Mouse (Mus musculus) heart, postnatal 14 days (tissue): Measurements from ENCODE around the gene Polr3gl. TPM values are rescaled to one million over a fixed set of nuclear protein-coding genes. Genes with fewer than 3 reads are reported as not detected.
"Not testable (repeated sequence)": the region's sequence is repeated elsewhere in the genome, so short reads cannot be mapped to it uniquely, and the experiment has no call there.

Experiments used
- DNase-seq, 2 experiments: peaks; one replicate each; pipeline ENCODE4 v3.0.0; 2021 to 2022
- intact Hi-C: fragments of 180-260 bp; cut with DNase I; formaldehyde crosslinking; loops from one replicate; pipeline ENCODE4 v1.15.1; 2025
- long read RNA-seq, 2 experiments: library from polyadenylated mRNA; stranded (forward); transcript quantifications; one replicate each; pipeline ENCODE4 v2.0.0; 2021
- total RNA-seq, 2 experiments: library from RNA; stranded (reverse); gene quantifications; 2 replicates each; pipeline ENCODE4 v1.2.3; 2021

The Polr3gl gene
- total RNA-seq, result 10 to 100 TPM; 21.8 to 25.3 TPM
- long read RNA-seq, experiment 1, transcript Polr3gl-201 (8 exons, 1,427 nt), result major isoform, 48 of 57 reads
- long read RNA-seq, experiment 1, partial matches to known transcripts, result 3 of 57 reads
- long read RNA-seq, experiment 1, other reads (novel, unspliced or antisense), result 4 of 57 reads
- long read RNA-seq, experiment 2, transcript Polr3gl-201 (8 exons, 1,427 nt), result major isoform, 29 of 37 reads
- long read RNA-seq, experiment 2, partial matches to known transcripts, result 0 of 37 reads
- long read RNA-seq, experiment 2, other reads (novel, unspliced or antisense), result 5 of 37 reads

GRCm38 (mm10) chr3:96593790-96594560 lies at the start of gene Polr3gl:
TSS of gene Polr3gl (minus strand) at chr3:96594181.
- intact Hi-C loops, result no loop called here
- DNase-seq, result peak; percentile 93

DNA sequence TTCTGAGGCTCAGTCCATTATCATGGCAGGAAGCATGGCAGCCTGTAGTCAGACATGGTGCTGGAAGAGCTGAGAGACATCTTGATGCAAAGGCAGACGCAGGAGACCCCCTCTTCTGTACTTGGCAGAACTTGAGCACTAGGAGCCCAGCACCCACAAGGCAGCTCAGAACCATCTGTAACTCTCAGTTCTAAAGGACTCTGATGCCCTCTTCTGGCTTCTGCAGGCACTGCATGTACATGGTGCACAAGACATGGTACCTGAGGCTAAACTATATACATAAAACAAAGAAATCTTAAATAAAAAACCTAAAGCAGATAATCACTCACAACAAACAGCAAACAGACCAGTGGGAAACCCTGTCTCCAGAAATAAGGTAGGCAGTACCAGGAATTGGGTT lies 45.2 kb upstream of the Polr3gl start:
- DNase-seq, result peak; percentile 60 to 77
- intact Hi-C loops, result loop anchor here (2.0 to 5.0 kb wide), 2 partner anchors 53 to 92 kb away; no protein-coding TSS in a partner anchor

DNA sequence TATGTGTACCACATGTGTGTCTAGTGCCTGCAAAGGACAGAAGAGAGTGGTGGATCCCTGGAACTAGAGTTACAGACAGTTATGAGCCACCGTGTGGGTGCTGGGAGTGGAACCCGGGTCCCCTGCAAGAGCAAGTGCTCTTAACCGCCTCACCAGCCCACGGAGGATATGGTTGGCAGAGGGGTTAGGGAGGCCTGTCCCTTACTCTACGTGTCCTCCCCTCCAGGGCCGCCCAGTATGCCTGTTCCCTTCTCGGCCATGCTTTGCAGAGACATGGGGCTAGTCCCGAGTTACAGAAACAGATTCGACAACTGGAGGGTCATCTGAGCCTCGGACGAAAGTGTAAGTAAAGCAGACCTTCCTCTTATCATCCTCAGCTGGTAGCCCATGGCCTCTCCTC lies 42.5 kb upstream of the Polr3gl start:
- intact Hi-C loops, result loop anchor here (5.0 kb wide), 1 partner anchor 56 kb away; no protein-coding TSS in a partner anchor
- DNase-seq, result no peak

DNA sequence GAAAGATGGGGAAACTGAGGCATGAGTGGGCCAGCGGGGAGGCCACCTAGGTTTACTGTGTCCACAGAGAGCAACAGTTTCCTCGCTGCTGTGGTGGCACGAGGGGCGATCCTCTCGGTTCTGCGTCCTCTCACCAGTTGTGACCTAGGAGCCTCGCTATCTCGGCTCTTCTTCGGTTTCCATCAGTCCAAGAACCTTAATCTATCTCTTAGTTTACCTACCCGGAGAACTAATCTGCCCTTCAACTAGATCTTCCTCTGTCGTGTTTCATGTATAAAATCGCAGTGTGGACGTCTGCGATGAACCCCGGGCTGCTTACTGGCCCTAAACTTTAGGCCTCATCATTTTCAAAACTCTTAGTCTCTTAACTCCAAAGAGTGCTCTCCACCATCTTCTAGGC lies 41.9 kb upstream of the Polr3gl start:
- DNase-seq, result no peak
- intact Hi-C loops, result loop anchor here (2.0 to 5.0 kb wide), 2 partner anchors 55 to 56 kb away; no protein-coding TSS in a partner anchor

- peak; percentile 89 to 93 for DNase-seq
- intact Hi-C loops, result loop anchor here (2.0 to 5.0 kb wide), 2 partner anchors 54 to 57 kb away; no protein-coding TSS in a partner anchor
Measured at GRCm38 (mm10) chr3:96634928-96635879, 41.2 kb upstream of the Polr3gl start, which contains the start of the genes Pex11b and Gm42957. TSS of gene Pex11b (plus strand) at chr3:96635376. TSS of gene Gm42957 (plus strand) at chr3:96635474.

DNA sequence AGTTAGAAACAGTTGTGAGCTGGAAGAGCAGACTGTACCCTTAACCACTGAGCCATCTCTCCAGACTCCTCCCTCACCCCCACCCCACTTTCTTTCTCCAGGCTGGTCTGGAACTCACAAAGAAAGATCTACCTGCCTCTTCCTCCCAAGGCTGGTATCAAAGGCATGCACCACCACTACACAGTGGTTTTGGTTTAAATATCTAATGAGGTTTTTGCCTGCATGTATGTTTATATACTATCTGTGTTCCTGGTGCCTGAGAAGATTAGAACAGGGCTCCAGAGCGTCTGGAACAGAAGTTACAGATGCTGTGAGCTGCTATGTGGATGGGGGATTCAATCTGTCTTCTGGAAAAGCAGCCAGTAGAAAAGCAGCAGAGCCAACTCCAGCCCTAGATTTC lies 40.0 kb upstream of the Polr3gl start:
- intact Hi-C loops, result loop anchor here (2.0 kb wide), 1 partner anchor 53 kb away; no protein-coding TSS in a partner anchor

DNA sequence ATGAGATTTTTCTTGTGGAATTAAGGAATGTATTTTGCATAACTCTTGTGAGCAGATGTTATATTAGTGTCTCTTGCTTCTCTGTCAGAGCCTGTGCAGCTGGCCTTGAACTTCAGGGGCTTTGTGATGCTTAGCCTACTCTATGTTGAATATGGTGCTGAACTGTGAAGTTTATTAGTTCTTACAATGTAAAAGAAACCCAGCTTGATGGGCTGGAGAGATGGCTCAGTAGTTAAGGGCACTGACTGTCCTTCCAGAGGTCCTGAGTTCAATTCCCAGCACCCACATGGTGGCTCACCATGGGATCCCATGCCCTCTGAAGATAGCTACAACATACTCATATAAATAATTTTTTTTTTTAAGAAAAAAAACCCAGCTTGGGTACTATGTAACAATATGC lies 38.1 kb upstream of the Polr3gl start:
- no peak for DNase-seq
- intact Hi-C loops, result loop anchor here (2.0 kb wide), 1 partner anchor 29 kb away; no protein-coding TSS in a partner anchor

More for the DNA sequence above, 40.0 kb upstream of the Polr3gl start:
- no peak for DNase-seq

DNA sequence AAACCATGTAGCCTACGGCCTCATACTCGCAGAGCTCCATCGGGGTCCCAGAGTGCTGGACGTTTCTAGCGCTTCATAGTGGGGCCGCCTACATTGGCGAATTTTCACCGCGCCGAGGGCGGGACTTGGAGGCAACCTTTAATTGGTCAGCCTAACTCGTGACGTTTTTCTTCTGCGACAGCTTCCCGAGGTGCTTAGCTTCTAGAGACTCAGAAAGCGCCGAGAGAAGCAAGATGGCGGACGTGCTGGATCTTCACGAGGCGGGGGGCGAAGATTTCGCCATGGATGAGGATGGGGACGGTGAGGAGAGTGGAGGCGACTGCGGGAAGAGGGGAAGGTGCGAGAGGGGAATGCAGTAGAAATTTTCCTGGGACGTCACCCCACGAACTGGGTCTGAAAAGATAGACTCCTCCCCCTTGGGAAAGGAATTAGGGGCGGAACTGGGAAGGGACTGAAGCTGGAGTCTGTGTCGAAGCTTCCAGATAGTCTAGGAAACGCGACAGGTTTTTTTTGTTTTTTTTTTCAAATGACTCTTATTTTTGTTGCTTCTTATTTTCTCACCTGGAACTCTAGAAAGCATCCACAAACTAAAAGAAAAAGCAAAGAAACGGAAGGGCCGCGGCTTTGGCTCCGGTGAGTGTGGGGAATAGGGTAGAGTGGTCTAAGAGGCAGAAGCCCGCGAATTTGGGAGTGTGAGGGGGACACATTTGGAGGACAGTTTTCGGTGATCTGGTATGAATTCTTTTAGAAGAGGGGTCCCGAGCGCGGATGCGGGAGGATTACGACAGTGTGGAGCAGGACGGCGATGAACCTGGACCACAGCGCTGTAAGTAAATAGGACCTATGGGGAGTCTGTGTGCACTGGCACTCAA lies 36.0 kb upstream of the Polr3gl start, which contains the start of gene Rbm8a:
Rbm8a (plus strand) TSS at position 205 of the 872 bp plus-strand sequence.
- intact Hi-C loops, result no loop called here
- DNase-seq, result peak; percentile 92 to 97

- DNase-seq, result no peak
- intact Hi-C loops, result no loop called here
Measured at GRCm38 (mm10) chr3:96623201-96623600, 29.2 kb upstream of the Polr3gl start.

- intact Hi-C loops, result no loop called here
- DNase-seq, result no peak
Measured at GRCm38 (mm10) chr3:96617941-96618340, 24.0 kb upstream of the Polr3gl start.

- intact Hi-C loops, result no loop called here
- DNase-seq, result no peak
Measured at GRCm38 (mm10) chr3:96606618-96607017, 12.6 kb upstream of the Polr3gl start.

GRCm38 (mm10) chr3:96606007-96606406 lies 12.0 kb upstream of the Polr3gl start:
- DNase-seq, intact Hi-C loops: not testable (repeated sequence)

DNA sequence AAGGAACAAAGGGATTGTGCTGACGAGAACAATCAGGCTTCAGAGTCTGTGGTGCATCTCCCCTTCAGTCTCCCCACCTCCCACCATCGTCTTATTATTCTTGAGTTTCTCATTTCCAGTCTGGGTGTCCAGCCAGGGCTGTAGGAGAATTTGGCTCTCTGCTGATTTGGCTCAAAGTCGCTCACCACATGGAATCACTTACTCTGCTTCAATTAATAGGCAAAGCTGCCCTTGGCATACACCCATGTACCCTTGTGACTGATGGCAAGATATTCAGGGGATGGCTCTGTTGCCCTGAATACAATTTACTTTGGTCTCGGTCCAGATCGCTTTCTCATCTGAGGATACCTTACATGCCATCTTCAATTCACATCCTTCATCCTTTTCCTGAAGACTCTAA lies 9.3 kb upstream of the Polr3gl start:
- intact Hi-C loops, result loop anchor here (2.0 kb wide), 1 partner anchor 29 kb away; no protein-coding TSS in a partner anchor

GRCm38 (mm10) chr3:96602704-96603084 lies 8.7 kb upstream of the Polr3gl start:
- intact Hi-C loops, result loop anchor here (2.0 kb wide), 1 partner anchor 30 kb away; no protein-coding TSS in a partner anchor
- no peak for DNase-seq

More for the DNA sequence above, 9.3 kb upstream of the Polr3gl start:
- DNase-seq, result no peak

DNA sequence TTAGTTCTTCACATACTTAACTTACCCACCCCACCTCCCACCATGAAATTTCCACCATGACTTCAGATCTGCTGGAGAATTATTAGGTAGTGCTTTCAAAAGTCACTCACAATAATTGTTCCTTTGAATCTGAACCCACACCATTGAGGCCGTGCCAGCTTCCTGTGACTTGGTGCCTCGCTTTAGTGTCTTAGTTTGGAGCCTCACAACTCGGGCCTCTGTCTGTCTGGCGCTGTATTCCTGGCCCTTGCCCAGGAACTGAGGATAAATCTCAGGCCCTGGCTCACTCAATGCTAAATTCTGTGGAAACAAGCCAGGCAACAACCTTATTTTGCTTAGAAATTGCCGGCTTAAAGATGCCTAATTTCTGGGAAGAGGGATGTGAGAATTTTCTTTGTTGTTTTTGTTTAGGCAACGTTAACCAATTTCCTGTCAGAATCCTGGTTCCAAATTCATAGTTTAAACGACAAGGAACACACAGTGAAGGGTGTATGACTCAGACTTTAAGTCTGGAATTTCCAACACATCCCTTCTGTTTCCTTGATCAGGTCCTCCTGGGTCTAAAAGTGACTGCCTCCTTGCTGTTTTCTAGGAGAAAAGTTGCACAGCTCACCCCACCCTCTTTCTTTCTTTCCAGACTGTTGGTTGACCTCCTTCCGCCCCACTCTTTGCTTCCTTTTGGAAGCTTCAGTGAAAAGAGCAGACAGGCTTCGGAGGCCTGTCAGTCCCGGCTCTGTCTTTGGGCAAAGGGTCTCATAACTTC lies 8.1 kb upstream of the Polr3gl start:
- DNase-seq, result peak; percentile 47 to 60
- intact Hi-C loops, result loop anchor here (2.0 kb wide), 1 partner anchor 31 kb away; no protein-coding TSS in a partner anchor

DNA sequence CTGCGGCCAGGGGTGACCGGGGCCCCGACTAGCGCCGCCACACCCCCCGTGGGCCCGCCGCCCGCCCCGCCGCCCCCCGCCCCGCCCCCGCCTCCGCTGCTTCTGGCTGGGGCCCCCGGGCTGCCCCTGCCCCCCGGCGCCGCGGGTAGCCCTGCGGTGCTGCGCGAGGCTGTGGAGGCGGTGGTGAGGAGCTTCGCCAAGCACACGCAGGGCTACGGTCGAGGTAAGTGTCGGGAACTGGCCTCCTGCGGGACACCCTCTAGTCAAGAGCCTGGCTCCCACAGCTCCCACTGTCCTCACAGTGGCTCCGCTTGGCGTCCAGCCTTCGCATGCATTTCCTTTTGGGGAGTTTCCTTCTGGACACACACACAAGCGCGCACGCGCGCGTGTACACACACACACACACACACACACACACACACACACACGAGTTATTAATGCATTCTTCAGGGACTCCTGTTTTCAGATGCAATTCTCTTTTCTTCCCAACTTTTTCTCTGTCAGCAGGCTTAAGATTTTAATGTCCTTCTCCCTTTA lies 7.3 kb upstream of the Polr3gl start:
- intact Hi-C loops, result no loop called here
- peak; percentile 82 to 87 for DNase-seq

DNA sequence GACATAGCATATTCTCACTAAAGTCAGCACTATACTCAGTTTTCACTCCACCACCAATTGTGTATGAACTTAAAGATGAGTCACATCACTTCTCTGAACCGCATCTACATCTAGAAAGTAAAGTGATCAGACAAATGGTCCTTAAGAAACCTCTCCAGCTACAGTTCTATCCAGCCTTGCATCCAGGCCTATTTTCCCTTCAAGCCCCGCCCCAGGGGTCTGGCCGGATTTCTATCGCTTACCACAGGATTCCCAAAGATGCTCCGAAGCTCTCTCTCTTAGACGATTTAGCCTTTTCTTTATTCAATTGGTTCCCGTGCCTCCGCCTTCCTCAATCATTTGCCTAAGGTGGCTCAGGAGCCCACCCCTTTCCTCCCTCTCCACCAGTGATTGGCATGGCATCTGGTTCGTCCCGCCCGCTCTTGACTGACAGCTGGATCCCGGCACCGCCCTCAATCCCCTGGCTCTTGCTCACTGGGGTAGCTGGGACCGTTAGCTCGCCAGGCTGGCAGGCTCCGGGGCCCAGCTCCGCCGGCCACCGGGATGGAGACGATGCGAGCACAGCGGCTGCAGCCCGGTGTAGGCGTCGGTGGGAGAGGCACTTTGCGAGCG lies 6.8 kb upstream of the Polr3gl start, which contains the start of gene Lix1l:
Lix1l (plus strand) TSS at position 511 of the 612 bp plus-strand sequence.
- intact Hi-C loops, result no loop called here
- peak; percentile 93 to 95 for DNase-seq
